Mouse (Mus musculus) C2C12 (cell line): ENCODE measurements at regions not wholly inside any gene's neighbourhood (a gene's known extent, or its start where the extent isn't known, plus 50 kb on each side); places are given as distances from the start of the nearest gene placed in this dataset.

Source experiments
- H3K27me3 ChIP-seq: one replicate; pipeline ENCODE4 v1.6.1; 2011; ENCODE audit not compliant: control insufficient read depth, insufficient read depth, insufficient read length
- H3K36me3 ChIP-seq: one replicate; pipeline ENCODE4 v1.6.1; 2011; ENCODE audit not compliant: control insufficient read depth, insufficient read depth
- H3K4me3 ChIP-seq: one replicate; pipeline ENCODE4 v1.5.1; 2011; ENCODE audit warnings: mild to moderate bottlenecking, control low read depth; ENCODE audit not compliant: poor library complexity, insufficient read depth, severe bottlenecking
- H3K79me2 ChIP-seq: one replicate; pipeline ENCODE4 v1.6.1; 2011; ENCODE audit not compliant: control insufficient read depth, insufficient read depth
- H3K79me3 ChIP-seq: one replicate; pipeline ENCODE4 v1.6.1; 2011; ENCODE audit warnings: low read depth, control low read depth
- H3ac ChIP-seq: one replicate; pipeline ENCODE3; 2011; ENCODE audit warnings: low read depth; ENCODE audit not compliant: control insufficient read depth, insufficient read length
- CEBPB ChIP-seq: IDR thresholded peaks from one replicate; pipeline ENCODE4 v1.6.1; 2011; ENCODE audit warnings: low read depth, mild to moderate bottlenecking, control low read depth, moderate library complexity
- CTCF ChIP-seq: IDR thresholded peaks from one replicate; pipeline ENCODE4 v1.5.1; 2011; ENCODE audit not compliant: control insufficient read depth, insufficient read depth, insufficient read length
- FOSL1 ChIP-seq: IDR thresholded peaks from one replicate; pipeline ENCODE4 v1.8.0; 2011; ENCODE audit warnings: mild to moderate bottlenecking, low read length; ENCODE audit not compliant: poor library complexity, insufficient read depth, severe bottlenecking
- MAX ChIP-seq: IDR thresholded peaks from one replicate; pipeline ENCODE4 v1.6.1; 2011; ENCODE audit warnings: mild to moderate bottlenecking, control low read depth
- MYOD1 ChIP-seq: IDR thresholded peaks from one replicate; pipeline ENCODE4 v1.6.1; 2011; ENCODE audit warnings: low read depth; ENCODE audit not compliant: control insufficient read depth, insufficient read length
- MYOG ChIP-seq: IDR thresholded peaks from one replicate; pipeline ENCODE4 v1.6.1; 2011; ENCODE audit not compliant: control insufficient read depth, insufficient read length; ENCODE audit errors: extremely low read depth
- USF1 ChIP-seq: IDR thresholded peaks from one replicate; pipeline ENCODE4 v1.6.1; 2011; ENCODE audit warnings: low read depth, mild to moderate bottlenecking, control low read depth, moderate library complexity

- no peaks in the 10 kb centered on the region for H3K79me2 ChIP-seq
- no peak overlapping the region for H3ac ChIP-seq
- no peaks in the 10 kb centered on the region for H3K27me3 ChIP-seq
- no peaks in the 10 kb centered on the region for H3K36me3 ChIP-seq
- TF ChIP-seq MAX (no peak), MYOG (no peak), FOSL1 (no peak), CTCF (no peak), CEBPB (no peak), MYOD1 (no peak)
- no peaks in the 10 kb centered on the region for H3K79me3 ChIP-seq
- no peak overlapping the region for H3K4me3 ChIP-seq
These were observed 224.5 kb upstream of the Pfn2 start for GRCm38 (mm10) chr3:58072230-58072839.

- H3K27me3 ChIP-seq, result peaks cover 4% of the 10 kb centered on the region
- H3K36me3 ChIP-seq, result no peaks in the 10 kb centered on the region
- no peak for TF ChIP-seq CEBPB
- TF ChIP-seq MYOG, result no peak
- H3K79me2 ChIP-seq, result no peaks in the 10 kb centered on the region
- no peaks in the 10 kb centered on the region for H3K79me3 ChIP-seq
- no peak overlapping the region for H3K4me3 ChIP-seq
- H3ac ChIP-seq, result no peak overlapping the region
These were observed 241.7 kb upstream of the Pfn2 start for GRCm38 (mm10) chr3:58089344-58090139.

GRCm38 (mm10) chr3:58090396-58090795 is 242.5 kb upstream of the Pfn2 start:
- TF ChIP-seq MYOG (no peak), CEBPB (no peak)
- no peaks in the 10 kb centered on the region for H3K36me3 ChIP-seq
- H3ac ChIP-seq, result no peak overlapping the region
- no peaks in the 10 kb centered on the region for H3K79me3 ChIP-seq
- no peak overlapping the region for H3K4me3 ChIP-seq
- peaks cover 4% of the 10 kb centered on the region for H3K27me3 ChIP-seq
- H3K79me2 ChIP-seq, result no peaks in the 10 kb centered on the region

- no peaks in the 10 kb centered on the region for H3K79me2 ChIP-seq
- peaks cover 4% of the 10 kb centered on the region for H3K27me3 ChIP-seq
- H3K79me3 ChIP-seq, result no peaks in the 10 kb centered on the region
- H3ac ChIP-seq, result no peak overlapping the region
- TF ChIP-seq MYOG (no peak), MYOD1 (no peak), CTCF (no peak), MAX (no peak), USF1 (no peak), FOSL1 (no peak), CEBPB (no peak)
- H3K36me3 ChIP-seq, result no peaks in the 10 kb centered on the region
- no peak overlapping the region for H3K4me3 ChIP-seq
These were observed 243.7 kb upstream of the Pfn2 start for GRCm38 (mm10) chr3:58091466-58092176.

- no peak overlapping the region for H3K4me3 ChIP-seq
- H3K79me2 ChIP-seq, result no peaks in the 10 kb centered on the region
- no peaks in the 10 kb centered on the region for H3K36me3 ChIP-seq
- peaks cover 35% of the 10 kb centered on the region for H3K27me3 ChIP-seq
- H3ac ChIP-seq, result no peak overlapping the region
- no peaks in the 10 kb centered on the region for H3K79me3 ChIP-seq
- no peak for TF ChIP-seq FOSL1
These were observed 263.1 kb upstream of the Pfn2 start for GRCm38 (mm10) chr3:58110911-58111476.

- Histone ChIP-seq H3ac (no peak overlapping the region), H3K79me3 (no peaks in the 10 kb centered on the region), H3K27me3 (peaks cover 31% of the 10 kb centered on the region), H3K36me3 (no peaks in the 10 kb centered on the region), H3K79me2 (no peaks in the 10 kb centered on the region), H3K4me3 (no peak overlapping the region)
- TF ChIP-seq MYOG (no peak), USF1 (no peak), CTCF (no peak), MAX (no peak), FOSL1 (no peak), CEBPB (no peak), MYOD1 (no peak)
These were observed 264.6 kb upstream of the Pfn2 start for GRCm38 (mm10) chr3:58112431-58112856.
